Mouse (Mus musculus) ES-E14 (cell line): ENCODE results near the gene Rfx4.
A peak's percentile ranks its signal among the peaks of the same experiment; 100 is the strongest.

Experiments
- CHD2 ChIP-seq: IDR thresholded peaks from 2 replicates; pipeline ENCODE4 v1.6.1; 2014; ENCODE audit warnings: mild to moderate bottlenecking, low read depth, low read length, inconsistent platforms
- HCFC1 ChIP-seq: IDR thresholded peaks from 2 replicates; pipeline ENCODE4 v1.6.1; 2012; ENCODE audit warnings: low read length, inconsistent platforms, borderline replicate concordance; ENCODE audit not compliant: insufficient read depth
- ZC3H11A ChIP-seq: IDR thresholded peaks from 2 replicates; pipeline ENCODE4 v1.6.1; 2012; ENCODE audit warnings: low read depth, mild to moderate bottlenecking, inconsistent platforms, low read length, borderline replicate concordance
- ZNF384 ChIP-seq: IDR thresholded peaks from 2 replicates; pipeline ENCODE4 v1.6.1; 2012; ENCODE audit warnings: low read depth, low read length, inconsistent platforms

- TF ChIP-seq CHD2 (no peak), ZNF384 (no peak), HCFC1 (no peak), ZC3H11A (peak; percentile 28; the same call in 1 of the 2 replicates)
These were observed 189.8 kb downstream of the Rfx4 start for GRCm38 (mm10) chr10:84945692-84946091.
